Mouse (Mus musculus): ENCODE measurements around the gene Clptm1l.

Gene Clptm1l

GRCm38 (mm10) chr13:73603522-73604155 is at the start of gene Clptm1l:
Gene Clptm1l (plus strand): TSS chr13:73604006.
- peak; percentile 85 for DNase-seq (ENCODE audit: low read depth, low spot score)

DNA sequence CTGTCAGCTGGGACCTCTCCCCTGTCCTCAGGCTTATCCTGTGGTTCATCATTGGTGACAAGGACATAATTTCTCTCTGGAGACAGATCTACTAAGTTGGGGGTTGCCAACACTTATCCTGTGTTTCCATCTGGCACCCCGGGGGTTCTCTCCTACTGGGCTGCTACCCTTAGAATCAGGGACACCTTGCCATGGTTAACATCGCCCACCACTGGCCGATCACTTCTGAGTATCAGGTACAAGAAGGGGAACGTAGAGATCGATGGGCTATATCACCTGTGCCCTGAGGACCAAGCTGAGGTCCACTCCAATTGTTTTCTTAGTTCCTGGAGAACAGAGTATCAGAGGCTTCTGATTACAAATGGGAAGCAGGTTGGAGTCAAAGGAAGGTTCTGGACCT is 39.6 kb upstream of the Clptm1l start:
- no peak for DNase-seq (ENCODE audit: low read depth, low spot score)

DNA sequence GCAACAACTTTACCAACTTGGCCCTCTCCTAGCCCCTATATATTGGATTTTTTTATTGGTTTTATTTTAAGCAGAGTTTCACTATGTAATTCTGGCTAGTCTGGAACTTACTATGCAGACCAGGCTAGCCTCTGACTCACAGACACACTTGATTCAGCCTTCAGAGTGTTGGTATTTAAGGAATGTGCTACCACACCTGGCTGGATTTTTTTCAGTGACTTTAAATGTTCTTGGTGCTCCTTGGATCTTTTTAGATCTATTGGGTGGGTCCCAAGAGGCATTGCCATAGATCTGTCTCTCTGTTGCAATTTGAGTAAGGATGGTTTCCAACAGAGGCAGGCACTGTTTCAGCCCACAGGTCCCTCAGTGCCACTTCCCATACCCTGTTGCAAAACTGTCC is 28.8 kb upstream of the Clptm1l start:
- DNase-seq (ENCODE audit: low read depth, low spot score): no peak

- DNase-seq (ENCODE audit: low read depth, low spot score): no peak
Observed at GRCm38 (mm10) chr13:73577277-73577676, 26.5 kb upstream of the Clptm1l start.

DNA sequence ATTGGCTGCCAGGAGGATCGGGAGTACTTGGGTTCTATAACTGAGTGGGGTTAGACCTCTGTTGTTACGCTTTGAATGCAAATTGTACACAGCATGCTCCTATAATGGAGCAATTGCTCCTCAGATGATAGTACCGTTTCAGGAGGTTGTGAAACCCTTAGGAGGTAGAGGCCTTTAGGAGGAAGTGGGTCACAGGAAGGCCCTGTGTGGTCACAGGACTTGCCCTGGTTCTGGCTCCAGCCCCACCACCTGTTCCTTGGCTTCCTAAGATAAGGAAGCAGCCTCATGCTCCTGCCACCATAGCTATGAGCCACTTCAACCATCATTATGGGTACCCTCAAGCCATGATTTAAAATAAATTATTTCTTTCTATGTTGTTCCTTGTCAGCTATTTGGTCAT is 12.3 kb upstream of the Clptm1l start:
- DNase-seq (ENCODE audit: low read depth, low spot score): no peak

DNA sequence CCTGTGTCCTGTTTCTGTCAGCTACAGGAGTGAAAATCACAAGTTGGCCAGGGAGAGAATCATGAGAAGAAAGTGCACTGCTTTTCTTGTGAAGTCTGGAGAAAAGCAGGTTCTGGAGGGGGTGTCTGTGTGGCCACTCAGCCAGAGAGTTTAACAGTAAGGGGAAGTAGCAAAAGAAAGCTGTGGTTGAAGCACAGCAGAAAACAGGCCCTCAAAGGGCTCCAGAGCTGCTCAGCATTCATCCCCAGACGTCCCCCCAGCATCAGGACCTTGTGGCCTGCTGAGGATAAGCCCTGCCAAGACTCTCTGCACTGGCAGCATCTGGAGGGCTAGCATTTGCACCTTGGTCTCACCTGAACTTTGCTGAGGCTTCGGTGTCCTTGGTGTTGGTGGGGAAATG is 11.3 kb upstream of the Clptm1l start:
- no peak for DNase-seq (ENCODE audit: low read depth, low spot score)

GRCm38 (mm10) chr13:73596276-73596675 is 7.5 kb upstream of the Clptm1l start:
- DNase-seq (ENCODE audit: low read depth, low spot score): no peak

DNA sequence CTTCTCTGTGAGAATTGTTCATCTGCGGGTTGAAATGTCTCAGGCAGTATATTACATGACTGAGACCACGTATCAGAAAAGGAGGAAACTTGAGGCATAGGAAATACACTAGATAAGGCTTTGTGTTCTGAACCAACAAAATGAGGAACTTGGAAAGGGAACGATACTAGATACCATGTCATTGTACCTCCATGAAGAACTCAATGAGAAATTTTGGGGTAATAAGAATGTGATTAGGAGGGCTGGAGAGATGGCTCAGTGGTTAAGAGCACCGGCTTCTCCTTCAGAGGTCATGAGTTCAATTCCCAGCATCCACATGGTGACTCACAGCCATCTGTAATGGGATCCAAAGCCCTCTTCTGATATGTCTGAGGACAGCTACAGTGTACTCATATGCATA is 3.6 kb upstream of the Clptm1l start:
- DNase-seq (ENCODE audit: low read depth, low spot score): no peak

DNA sequence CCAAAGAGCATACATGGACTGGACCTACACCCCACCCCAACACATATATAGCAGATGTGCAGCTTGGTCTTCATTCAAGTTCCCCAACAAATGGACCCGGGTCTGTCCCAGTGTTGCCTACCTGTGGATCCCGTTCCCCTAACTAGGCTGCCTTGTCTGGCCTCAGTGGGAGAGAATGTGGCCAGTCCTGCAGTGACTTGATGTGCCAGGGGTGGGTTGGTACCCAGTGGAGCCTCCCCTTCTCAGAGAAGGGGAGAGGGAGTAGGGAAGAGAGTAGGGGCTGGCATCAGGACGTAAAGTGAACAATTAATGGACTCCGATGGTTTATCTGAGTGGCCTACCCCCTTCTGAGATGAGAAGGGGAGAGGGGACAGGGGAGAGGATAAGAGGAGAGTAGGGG is 760 bp upstream of the Clptm1l start:
- DNase-seq (ENCODE audit: low read depth, low spot score): no peak

DNA sequence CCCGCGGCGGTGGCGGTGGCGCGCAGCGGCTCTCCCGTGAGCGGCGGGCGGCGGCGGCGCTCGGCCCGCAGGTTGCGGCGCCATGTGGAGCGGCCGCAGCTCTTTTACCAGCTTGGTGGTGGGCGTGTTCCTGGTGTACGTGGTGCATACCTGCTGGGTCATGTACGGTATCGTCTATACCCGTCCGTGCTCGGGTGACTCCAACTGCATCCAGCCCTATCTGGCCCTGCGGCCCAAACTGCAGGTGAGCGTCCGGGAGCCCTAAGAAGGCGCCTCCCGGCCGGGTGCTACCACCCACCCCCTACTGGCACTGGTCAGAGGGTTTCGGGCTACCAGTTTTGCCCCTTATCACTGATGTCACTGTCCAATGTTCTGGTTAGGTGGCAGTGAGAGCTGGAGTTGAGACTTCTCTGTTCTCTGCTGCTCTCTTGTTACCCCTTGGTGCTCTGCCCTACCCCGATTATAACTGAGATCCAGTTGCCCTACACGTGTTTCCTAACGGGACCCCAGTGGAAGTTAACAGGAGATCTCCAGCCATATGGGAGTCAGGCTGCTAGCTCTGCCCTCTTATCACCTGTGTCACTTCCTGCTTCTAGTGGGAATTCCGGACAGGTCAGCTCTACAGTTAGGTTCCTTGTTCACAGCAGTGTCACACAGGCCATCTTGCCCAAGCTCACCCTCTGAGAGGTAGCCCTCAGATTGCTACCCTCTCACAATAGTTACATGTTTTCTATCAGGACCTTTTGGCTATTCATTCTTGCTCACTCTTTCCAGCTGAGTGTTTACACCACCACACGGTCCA is 551 bp downstream of the Clptm1l start:
- DNase-seq (ENCODE audit: low read depth, low spot score): no peak

DNA sequence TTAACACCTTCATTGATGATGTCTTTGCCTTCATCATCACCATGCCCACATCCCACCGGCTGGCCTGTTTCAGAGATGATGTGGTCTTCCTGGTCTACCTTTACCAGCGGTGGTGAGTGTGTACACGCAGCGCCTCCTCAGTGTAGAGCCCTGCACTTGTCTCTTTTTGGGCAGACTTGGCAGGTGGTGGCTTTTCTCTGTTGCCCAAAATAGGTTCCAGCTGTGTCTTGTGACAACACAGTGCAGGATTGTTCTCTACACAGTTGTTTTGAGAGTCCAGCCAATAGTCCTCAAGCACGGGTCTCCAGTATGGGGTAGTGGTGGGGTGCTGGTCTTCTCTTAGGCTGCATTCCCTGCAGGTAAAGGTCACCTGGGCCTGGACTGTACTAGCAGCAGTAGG is 14.6 kb downstream of the Clptm1l start:
- no peak for DNase-seq (ENCODE audit: low read depth, low spot score)

DNA sequence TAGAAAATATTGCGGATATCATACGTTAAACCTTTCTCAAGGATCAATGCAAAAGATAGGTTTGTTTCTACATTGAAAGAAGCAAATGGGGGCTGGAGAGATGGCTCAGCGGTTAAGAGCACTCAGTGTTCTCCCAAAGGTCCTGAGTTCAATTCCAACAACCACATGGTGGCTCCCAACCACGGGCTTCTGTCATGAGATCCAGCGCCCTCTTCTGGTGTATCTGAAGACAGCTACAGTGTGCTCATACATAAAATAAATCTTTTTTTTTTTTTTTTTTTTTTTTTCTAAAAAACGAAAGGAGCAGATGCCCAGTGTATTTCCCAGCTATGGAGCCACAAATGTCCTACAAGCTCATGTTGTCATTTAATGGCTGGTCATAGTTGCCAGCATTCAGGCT is 16.8 kb downstream of the Clptm1l start:
- DNase-seq (ENCODE audit: low read depth, low spot score): no peak

DNA sequence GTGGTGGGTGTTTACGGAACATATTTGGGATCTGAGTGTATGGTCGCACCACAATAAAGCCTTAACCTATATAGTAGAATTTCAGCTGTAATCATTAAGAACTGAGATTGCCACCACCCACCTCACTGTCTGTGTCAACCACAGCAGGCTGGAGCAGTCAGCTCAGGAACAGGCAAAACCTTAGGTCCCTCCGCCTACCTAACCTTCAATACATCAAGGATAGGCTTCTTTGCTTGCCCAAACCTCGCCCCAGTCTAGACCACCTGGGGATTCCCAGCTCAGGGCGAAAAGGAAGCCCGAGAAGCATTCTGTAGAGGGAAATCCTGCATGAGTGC is 22.6 kb downstream of the Clptm1l start:
- no peak for DNase-seq (ENCODE audit: low read depth, low spot score)

DNA sequence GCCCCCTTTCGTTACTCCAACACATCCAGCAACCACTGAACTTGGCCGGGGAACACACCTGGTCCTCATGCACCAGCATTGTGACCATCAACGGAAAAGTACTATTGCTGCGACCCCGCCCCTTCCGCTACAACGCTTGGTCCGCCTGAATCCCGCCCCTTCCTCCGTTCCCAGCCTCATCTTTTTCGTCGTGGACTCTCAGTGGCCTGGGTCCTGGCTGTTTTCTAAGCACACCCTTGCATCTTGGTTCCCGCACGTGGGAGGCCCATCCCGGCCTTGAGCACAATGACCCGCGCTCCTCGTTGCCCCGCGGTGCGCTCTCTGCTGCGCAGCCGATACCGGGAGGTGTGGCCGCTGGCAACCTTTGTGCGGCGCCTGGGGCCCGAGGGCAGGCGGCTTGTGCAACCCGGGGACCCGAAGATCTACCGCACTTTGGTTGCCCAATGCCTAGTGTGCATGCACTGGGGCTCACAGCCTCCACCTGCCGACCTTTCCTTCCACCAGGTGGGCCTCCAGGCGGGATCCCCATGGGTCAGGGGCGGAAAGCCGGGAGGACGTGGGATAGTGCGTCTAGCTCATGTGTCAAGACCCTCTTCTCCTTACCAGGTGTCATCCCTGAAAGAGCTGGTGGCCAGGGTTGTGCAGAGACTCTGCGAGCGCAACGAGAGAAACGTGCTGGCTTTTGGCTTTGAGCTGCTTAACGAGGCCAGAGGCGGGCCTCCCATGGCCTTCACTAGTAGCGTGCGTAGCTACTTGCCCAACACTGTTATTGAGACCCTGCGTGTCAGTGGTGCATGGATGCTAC is 23.1 kb downstream of the Clptm1l start, which contains the start of gene Tert:
Tert (plus strand) TSS at position 167 of the 805 bp plus-strand sequence.
- DNase-seq (ENCODE audit: low read depth, low spot score): no peak

- DNase-seq (ENCODE audit: low read depth, low spot score): no peak
Observed at GRCm38 (mm10) chr13:73628586-73629113, 24.8 kb downstream of the Clptm1l start.

- DNase-seq (ENCODE audit: low read depth, low spot score): no peak
Observed at GRCm38 (mm10) chr13:73631837-73632236, 28.0 kb downstream of the Clptm1l start.

DNA sequence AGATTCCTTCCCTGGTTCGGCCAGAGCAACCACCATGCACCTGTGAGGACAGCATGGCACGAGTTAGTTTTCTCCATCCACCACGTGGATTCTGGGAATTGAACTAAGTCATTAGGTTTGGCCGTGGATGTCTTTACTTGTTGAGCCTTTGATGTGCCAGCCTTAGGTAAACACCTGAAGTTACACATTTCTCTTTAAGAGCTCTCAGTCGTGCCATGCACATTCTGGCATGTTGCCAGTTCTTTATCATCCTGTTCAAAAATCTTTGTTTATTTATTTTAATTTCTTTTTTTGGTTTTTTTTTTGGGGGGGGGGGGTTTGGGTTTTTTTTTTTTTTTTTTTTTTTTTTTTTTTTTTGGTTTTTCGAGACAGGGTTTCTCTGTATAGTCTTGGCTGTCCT is 34.0 kb downstream of the Clptm1l start:
- no peak for DNase-seq (ENCODE audit: low read depth, low spot score)

GRCm38 (mm10) chr13:73641296-73641695 is 37.5 kb downstream of the Clptm1l start:
- DNase-seq (ENCODE audit: low read depth, low spot score): no peak

DNA sequence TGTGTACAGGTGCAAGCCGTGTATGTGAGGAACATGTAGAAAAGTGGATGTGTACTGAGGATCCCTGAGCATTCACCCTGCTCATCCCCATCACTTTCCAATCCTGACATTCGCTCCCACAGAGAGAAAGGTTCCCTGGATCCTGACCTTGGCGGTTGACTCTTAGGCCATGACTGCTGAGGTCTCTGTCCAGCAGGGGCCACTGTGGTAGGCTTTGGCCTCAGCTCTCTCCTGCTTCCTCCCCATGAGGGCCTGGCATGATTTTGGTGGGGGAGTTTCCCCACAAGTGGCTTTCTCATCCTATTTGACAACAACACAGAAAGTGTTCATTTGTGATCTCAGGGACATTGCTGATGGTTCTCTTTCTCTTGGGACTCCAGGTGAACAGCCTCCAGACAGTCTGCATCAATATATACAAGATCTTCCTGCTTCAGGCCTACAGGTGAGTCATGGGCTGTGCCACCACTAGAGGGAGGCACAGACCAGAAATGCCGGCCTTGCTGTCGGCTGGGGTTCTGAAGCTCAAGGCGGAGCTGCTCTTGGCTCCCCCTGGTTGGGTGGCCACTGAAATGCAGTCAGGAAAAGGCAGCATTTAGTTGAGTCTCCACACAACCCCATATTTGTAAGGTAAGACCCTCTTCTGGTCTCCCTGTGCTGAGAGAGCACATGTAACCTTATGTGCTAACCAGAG is 42.7 kb downstream of the Clptm1l start:
- DNase-seq (ENCODE audit: low read depth, low spot score): no peak

DNA sequence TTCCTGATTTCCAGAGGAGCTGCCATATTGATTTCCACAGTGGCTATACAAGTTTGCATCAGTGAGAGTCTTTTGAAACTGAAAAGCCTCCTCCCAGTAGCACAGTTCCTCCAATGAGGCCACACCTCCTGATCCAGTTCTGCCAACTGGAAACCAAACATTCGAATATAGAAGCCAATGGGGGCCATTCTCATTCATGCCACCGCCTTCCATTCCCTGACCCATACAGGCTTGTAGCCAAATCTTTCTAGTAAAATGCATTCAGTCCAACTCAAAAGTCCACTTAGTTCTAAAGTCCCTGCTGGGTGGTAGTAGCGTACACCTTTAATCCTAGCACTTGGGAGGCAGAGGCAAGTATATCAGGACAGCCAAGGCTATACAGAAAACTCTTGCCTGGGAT is 49.5 kb downstream of the Clptm1l start:
- no peak for DNase-seq (ENCODE audit: low read depth, low spot score)

DNA sequence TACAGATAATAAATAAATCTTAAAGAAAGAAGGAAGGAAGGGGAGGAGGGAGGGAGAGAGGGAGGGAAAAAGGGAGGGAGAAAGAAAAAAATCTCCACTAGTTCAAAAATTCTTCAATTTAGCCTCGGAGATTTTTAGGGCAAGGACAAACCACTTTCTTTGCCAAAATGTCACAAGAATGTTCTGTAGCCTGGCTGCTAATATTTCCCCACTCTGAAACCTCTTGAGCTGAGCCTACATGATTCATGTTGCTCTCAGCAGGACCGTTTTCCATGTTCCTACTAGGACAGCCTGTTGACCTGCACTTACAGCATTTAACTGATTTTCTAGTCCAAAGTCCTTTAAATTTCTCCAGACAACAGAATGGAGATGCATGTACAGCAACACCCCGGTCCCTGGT is 51.2 kb downstream of the Clptm1l start:
- no peak for DNase-seq (ENCODE audit: low read depth, low spot score)

DNA sequence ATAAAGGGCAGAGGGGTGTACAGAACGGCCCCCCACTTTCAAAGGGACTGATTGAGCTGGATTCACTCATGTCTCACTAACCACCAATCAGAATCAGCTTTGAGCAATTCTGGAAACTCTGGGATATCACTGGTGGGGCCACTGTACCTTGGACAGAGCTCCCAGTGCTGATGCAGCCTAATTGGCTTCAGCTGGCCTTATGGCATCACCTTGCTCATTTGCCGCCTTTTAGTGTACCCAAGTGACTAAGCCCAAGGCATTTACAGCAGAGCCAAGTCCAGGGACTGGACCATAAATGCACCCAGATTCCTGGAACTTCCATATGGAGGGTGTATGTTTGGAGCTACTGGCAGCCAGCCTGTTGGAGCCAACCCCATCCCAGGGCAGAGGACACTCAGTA is 55.1 kb downstream of the Clptm1l start:
- no peak for DNase-seq (ENCODE audit: low read depth, low spot score)
